Mouse (Mus musculus) embryonic facial prominence, embryonic 14.5 days (tissue): Measurements from ENCODE around the gene Arl14. TPM values are rescaled to one million over a fixed set of nuclear protein-coding genes. Genes with fewer than 3 reads are reported as not detected.
"Not testable (repeated sequence)": the region's sequence is repeated elsewhere in the genome, so short reads cannot be mapped to it uniquely, and the experiment has no call there.

Experiments used
- ATAC-seq: fragments of 200-750 bp; cut with Nextera tagmentation; 2 replicates; pipeline ENCODE4 v1.8.0; 2017; ENCODE audit warnings: low read depth, moderate number of reproducible peaks, moderate TSS enrichment
- DNase-seq: peaks from one replicate; pipeline ENCODE4 v3.0.0-alpha.2; 2015; ENCODE audit warnings: low spot score
- H3K27ac ChIP-seq: fragments of 300-500 bp; sonication (generic); replicated peaks from 2 replicates; pipeline ENCODE4 v1.5.1; 2014; ENCODE audit warnings: low read depth, mild to moderate bottlenecking, low read length, moderate library complexity
- H3K27me3 ChIP-seq: fragments of 300-500 bp; sonication (generic); replicated peaks from 2 replicates; pipeline ENCODE4 v1.6.1; 2014; ENCODE audit warnings: low read length; ENCODE audit not compliant: control insufficient read depth, insufficient read depth
- H3K36me3 ChIP-seq: fragments of 300-500 bp; sonication (generic); 2 replicates; pipeline ENCODE4 v1.6.1; 2014; ENCODE audit warnings: low read length, mixed read lengths; ENCODE audit not compliant: control insufficient read depth, insufficient read depth
- H3K4me1 ChIP-seq: fragments of 300-500 bp; sonication (generic); 2 replicates; pipeline ENCODE4 v1.6.1; 2014; ENCODE audit warnings: antibody characterized with exemption, low read length; ENCODE audit not compliant: control insufficient read depth, insufficient read depth
- H3K4me2 ChIP-seq: fragments of 300-500 bp; sonication (generic); 2 replicates; pipeline ENCODE4 v1.6.1; 2014; ENCODE audit warnings: low read depth, mild to moderate bottlenecking, low read length, moderate library complexity, mixed read lengths
- H3K4me3 ChIP-seq: fragments of 300-500 bp; sonication (generic); 2 replicates; pipeline ENCODE4 v1.5.1; 2014; ENCODE audit warnings: low read depth, mild to moderate bottlenecking, low read length
- H3K9ac ChIP-seq: fragments of 300-500 bp; sonication (generic); 2 replicates; pipeline ENCODE4 v1.6.1; 2014; ENCODE audit warnings: low read depth, mild to moderate bottlenecking, low read length, moderate library complexity, mixed read lengths
- H3K9me3 ChIP-seq: fragments of 300-500 bp; sonication (generic); 2 replicates; pipeline ENCODE4 v1.6.1; 2016; ENCODE audit warnings: low read length; ENCODE audit not compliant: control insufficient read depth
- WGBS: fragments of 180-500 bp; shearing (Covaris S2); extraction: QIAGEN DNeasy Blood & Tissue Kit; methylation state at CpG from one replicate; pipeline ENCODE4 v1.1.7; 2014; 5-methylcytosine and 5-hydroxymethylcytosine counted together
- polyA plus RNA-seq: library from polyadenylated mRNA; unstranded; fragments of >200 nt; fragmentation: Nextera tagmentation; extraction: Ambion mirVana; gene quantifications from 2 replicates; pipeline ENCODE4 v1.2.1, GENCODE M21; 2014

The Arl14 gene
- polyA plus RNA-seq, 1 experiment from 2014 or later, result not detected

- DNase-seq, result no peak
- no peaks in the 10 kb centered on the region for H3K9me3 ChIP-seq
- no peaks in the 10 kb centered on the region for H3K4me1 ChIP-seq
- H3K4me2 ChIP-seq, result no peak overlapping the region
- no peak for ATAC-seq
- WGBS, result 75% methylated on average over 8 of the region's 8 CpGs
- no peak overlapping the region for H3K27ac ChIP-seq
- H3K4me3 ChIP-seq, result no peak overlapping the region
- H3K36me3 ChIP-seq, result no peaks in the 10 kb centered on the region
- H3K9ac ChIP-seq, result no peak overlapping the region
- no peaks in the 10 kb centered on the region for H3K27me3 ChIP-seq
These were observed 1.4 kb downstream of the Arl14 start for GRCm38 (mm10) chr3:69223666-69224065.

- H3K36me3 ChIP-seq, result no peaks in the 10 kb centered on the region
- DNase-seq (no peak), ATAC-seq (no peak)
- no peak overlapping the region for H3K9ac ChIP-seq
- no peaks in the 10 kb centered on the region for H3K4me1 ChIP-seq
- H3K27me3 ChIP-seq, result no peaks in the 10 kb centered on the region
- no peak overlapping the region for H3K4me2 ChIP-seq
- no peaks in the 10 kb centered on the region for H3K9me3 ChIP-seq
- H3K27ac ChIP-seq, result no peak overlapping the region
- no peak overlapping the region for H3K4me3 ChIP-seq
These were observed 2.8 kb downstream of the Arl14 start for GRCm38 (mm10) chr3:69225019-69225418.

- Histone ChIP-seq H3K36me3 (no peaks in the 10 kb centered on the region), H3K4me3 (no peak overlapping the region), H3K9ac (no peak overlapping the region), H3K27ac (no peak overlapping the region), H3K27me3 (no peaks in the 10 kb centered on the region), H3K4me2 (no peak overlapping the region), H3K9me3 (no peaks in the 10 kb centered on the region), H3K4me1 (no peaks in the 10 kb centered on the region)
- DNase-seq (no peak), ATAC-seq (no peak)
- 59% methylated on average over 2 of the region's 2 CpGs for WGBS
These were observed 4.3 kb downstream of the Arl14 start for GRCm38 (mm10) chr3:69226496-69226895.

DNA sequence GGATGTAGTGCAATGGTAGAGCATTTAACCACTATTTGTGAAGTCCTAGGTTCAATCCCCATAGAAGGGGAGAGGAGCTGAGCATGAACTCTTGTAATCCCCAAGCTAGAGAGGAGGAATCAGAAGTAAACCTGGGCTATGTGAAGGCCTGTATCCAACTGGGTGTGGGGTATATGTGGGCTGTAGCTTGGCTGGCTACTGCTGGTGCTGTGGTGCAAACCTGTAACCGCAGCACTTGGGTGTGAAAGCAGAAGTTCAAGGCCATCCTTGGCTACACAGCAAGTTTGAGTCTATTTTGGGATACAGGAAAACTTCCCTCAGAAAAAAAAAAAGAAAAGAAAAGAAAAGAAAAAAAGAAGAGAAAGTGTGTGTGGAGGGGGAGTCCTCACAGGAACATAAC lies 5.8 kb downstream of the Arl14 start:
- Histone ChIP-seq H3K9me3 (no peaks in the 10 kb centered on the region), H3K4me1 (no peaks in the 10 kb centered on the region), H3K9ac (no peak overlapping the region), H3K4me3 (no peak overlapping the region), H3K27me3 (no peaks in the 10 kb centered on the region), H3K27ac (no peak overlapping the region), H3K36me3 (no peaks in the 10 kb centered on the region), H3K4me2 (no peak overlapping the region)
- ATAC-seq, result no peak
- no peak for DNase-seq
- WGBS, result 82% methylated on average over 1 of the region's 1 CpGs

- Histone ChIP-seq H3K4me2 (no peak overlapping the region), H3K27me3 (no peaks in the 10 kb centered on the region), H3K4me3 (no peak overlapping the region), H3K4me1 (no peaks in the 10 kb centered on the region), H3K36me3 (no peaks in the 10 kb centered on the region), H3K9ac (no peak overlapping the region), H3K27ac (no peak overlapping the region), H3K9me3 (no peaks in the 10 kb centered on the region)
- DNase-seq (no peak), ATAC-seq (no peak)
- 88% methylated on average over 14 of the region's 14 CpGs for WGBS
These were observed 9.4 kb downstream of the Arl14 start for GRCm38 (mm10) chr3:69231522-69232138.

DNA sequence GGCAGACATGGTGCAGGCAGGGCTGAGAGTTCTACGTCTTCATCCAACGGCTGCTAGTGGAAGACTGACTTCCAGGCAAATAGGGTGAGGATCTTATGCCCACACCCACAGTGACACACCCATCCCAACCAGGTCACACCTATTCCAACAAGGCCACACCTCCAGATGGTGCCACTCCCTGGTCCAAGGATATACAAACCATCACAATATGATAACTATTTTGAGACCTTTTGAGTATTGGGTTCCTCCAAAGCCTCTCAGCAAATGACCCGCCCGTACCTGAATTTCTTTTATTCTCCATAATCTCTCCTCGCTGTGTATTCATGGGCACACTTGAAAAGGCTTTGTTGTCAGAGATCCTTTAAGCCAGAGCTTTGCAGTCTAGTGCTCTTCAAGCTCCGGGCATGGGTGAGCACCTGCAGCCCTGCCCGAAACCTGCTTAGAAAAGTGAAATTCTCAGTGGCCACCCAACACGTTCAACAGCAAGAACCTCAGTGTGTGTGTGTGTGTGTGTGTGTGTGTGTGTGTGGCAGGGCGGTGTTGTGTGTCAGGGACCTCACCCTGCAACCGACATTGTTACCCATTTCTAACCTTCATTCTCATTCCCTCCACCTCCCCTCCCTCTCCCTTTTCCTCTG lies 11.5 kb downstream of the Arl14 start:
- H3K9ac ChIP-seq, H3K27ac ChIP-seq, H3K27me3 ChIP-seq, DNase-seq, H3K4me2 ChIP-seq, H3K4me1 ChIP-seq, H3K4me3 ChIP-seq, H3K36me3 ChIP-seq, H3K9me3 ChIP-seq: not testable (repeated sequence)
- WGBS, result 83% methylated on average over 10 of the region's 10 CpGs
- peak; percentile 67; the same call in 1 of the 2 replicates for ATAC-seq

GRCm38 (mm10) chr3:69234525-69234924 lies 12.3 kb downstream of the Arl14 start:
- H3K4me3 ChIP-seq, result no peak overlapping the region
- no peaks in the 10 kb centered on the region for H3K27me3 ChIP-seq
- H3K36me3 ChIP-seq, result no peaks in the 10 kb centered on the region
- no peak for DNase-seq
- no peak overlapping the region for H3K4me2 ChIP-seq
- no peak overlapping the region for H3K9ac ChIP-seq
- WGBS, result 95% methylated on average over 1 of the region's 1 CpGs
- H3K9me3 ChIP-seq, result no peaks in the 10 kb centered on the region
- no peak overlapping the region for H3K27ac ChIP-seq
- ATAC-seq, result no peak
- H3K4me1 ChIP-seq, result no peaks in the 10 kb centered on the region

GRCm38 (mm10) chr3:69235806-69236205 lies 13.6 kb downstream of the Arl14 start:
- Histone ChIP-seq H3K9ac (no peak overlapping the region), H3K4me2 (no peak overlapping the region)

GRCm38 (mm10) chr3:69236491-69236890 lies 14.3 kb downstream of the Arl14 start:
- Histone ChIP-seq H3K27ac (no peak overlapping the region), H3K4me2 (no peak overlapping the region), H3K27me3 (no peaks in the 10 kb centered on the region), H3K4me1 (no peaks in the 10 kb centered on the region), H3K36me3 (no peaks in the 10 kb centered on the region), H3K4me3 (no peak overlapping the region), H3K9ac (no peak overlapping the region), H3K9me3 (no peaks in the 10 kb centered on the region)
- ATAC-seq (no peak), DNase-seq (no peak)
- 83% methylated on average over 12 of the region's 12 CpGs for WGBS

More at GRCm38 (mm10) chr3:69235806-69236205, 13.6 kb downstream of the Arl14 start:
- Histone ChIP-seq H3K27ac (no peak overlapping the region), H3K27me3 (no peaks in the 10 kb centered on the region), H3K4me3 (no peak overlapping the region), H3K36me3 (no peaks in the 10 kb centered on the region), H3K9me3 (no peaks in the 10 kb centered on the region), H3K4me1 (no peaks in the 10 kb centered on the region)
- 77% methylated on average over 3 of the region's 3 CpGs for WGBS
- DNase-seq, result no peak
- no peak for ATAC-seq
